Mouse (Mus musculus): ENCODE measurements around the gene Cpn1.

Cpn1 gene

DNA sequence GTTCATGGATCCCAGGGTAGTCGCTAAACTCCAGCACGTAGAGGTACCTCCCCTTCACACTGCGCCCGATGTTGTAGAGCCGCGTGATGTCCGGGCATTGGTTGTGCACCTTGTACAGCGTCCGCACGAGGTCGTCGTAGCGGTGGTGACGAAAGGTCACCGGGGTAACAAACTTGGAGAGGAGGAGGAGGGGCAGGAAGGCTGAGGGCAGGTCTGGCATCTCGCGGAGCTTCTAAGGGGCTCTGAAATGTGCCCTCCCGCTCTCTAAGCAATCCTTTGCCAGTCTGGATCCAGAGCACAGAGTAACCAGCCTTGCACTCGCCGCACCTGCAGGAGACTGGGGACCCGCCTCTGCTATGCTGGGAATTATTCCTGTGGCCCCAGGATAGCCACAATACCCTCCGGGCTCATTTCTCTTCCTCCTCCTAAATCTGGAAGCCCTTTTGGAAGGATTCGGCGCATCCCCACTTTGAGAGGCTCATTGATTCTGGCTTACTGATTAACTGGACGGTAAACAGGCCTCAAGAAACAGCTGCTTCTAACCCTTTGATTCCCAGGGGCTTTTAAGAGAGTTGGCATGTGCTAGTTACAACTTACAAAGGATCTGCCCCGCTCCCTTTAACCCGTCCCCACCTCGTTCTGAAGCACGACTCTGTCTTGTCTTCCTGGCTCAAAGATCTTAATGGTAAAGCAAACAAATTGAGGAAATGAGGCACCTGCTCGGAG is at the start of gene Cpn1:
Gene Cpn1 (minus strand): TSS at position 488 of the 726 bp plus-strand sequence.
- in situ Hi-C loops (cut with MseI, MboI): no loop called here

- in situ Hi-C loops (cut with MseI, MboI): no loop called here
Measured at GRCm38 (mm10) chr19:44033396-44033795, 47.0 kb upstream of the Cpn1 start.

DNA sequence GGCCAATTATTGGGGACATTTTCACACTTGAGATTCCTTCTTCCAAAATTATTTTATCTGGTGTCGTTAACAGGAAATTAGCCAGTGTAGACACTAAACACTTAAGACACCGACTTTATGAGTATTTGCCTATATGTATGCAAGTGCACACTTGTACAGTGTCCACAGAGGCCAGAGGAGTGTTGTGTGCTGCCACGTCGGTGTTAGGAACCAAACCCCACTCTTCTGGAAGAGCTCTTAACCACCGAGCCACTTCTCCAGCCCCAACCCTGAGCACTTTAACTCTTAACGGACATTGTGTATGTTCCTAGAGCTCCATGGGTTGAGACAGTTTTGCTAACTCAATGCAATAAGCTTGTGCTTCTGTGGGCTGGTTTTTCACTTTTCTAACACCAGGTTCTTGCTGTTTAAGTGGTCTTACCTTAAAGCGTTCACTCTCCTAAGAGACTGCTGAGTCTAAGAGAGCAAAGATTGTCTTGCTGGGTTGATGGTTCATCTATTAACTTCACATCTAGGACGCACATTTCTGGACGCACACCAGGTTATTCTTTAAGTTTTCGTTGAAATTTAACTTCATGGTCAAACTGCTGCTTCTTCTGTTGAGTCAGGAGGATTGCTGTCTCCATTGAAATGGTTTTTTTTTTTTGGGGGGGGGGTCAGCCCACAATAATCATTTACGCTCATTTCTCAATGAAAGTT is 45.8 kb upstream of the Cpn1 start:
- in situ Hi-C loops (cut with MseI, MboI): no loop called here

- in situ Hi-C loops (cut with MseI, MboI): no loop called here
Measured at GRCm38 (mm10) chr19:44030024-44030423, 43.7 kb upstream of the Cpn1 start.

DNA sequence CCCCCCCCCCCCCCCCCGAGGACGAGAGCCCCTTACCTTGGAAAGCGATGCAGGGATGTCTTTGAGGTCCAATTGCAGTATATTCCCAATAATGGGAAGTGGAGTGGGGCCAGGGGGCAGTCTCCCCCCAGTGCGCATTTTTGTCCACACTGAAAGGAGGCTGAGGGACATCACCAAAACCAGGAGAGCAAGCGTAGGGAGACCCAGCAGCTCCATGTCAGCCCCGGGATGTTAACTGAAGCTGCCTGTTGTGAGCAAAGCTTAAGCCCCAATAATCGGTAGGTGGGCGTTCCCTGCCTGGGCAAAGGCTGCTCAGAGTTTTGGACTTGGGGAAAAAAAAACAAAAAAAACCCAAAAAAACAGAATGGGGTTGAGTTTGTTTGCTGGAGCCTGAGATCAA is 42.6 kb upstream of the Cpn1 start, which contains the start of gene Cyp2c23:
Gene Cyp2c23 (minus strand): TSS at position 237 of the 400 bp plus-strand sequence.
- in situ Hi-C loops (cut with MseI, MboI): no loop called here

GRCm38 (mm10) chr19:44026956-44027530 is 40.7 kb upstream of the Cpn1 start:
- in situ Hi-C loops (cut with MseI, MboI): no loop called here

DNA sequence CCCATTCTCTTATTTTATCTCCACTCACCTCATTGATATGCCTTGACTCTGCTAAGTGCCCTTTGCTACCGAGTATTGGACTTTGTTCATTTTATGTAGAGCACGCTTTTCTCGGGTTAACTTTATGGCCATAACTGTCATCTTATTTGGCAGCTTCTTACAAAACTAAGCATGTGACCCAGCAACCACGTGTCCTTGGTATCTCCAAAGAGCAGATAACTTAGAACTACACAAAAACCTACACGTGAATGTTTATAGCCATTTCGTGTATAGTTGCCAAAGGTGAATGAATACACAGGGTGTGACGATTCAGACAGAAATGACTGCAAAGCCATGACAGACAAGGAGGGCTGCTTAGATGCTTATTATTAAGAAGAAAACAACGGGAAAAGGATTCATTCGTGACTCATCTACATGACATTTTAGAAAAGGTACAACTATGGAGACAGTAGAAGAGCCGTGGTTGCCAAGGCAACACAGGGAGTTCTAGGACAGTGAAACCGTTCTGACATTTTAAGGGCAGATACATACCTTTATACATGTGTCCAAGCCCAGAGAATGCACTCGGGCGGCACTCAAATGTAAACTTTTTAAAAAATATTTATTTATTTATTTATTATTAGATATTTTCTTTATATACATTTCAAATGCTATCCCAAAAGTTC is 38.7 kb upstream of the Cpn1 start:
- in situ Hi-C loops (cut with MseI, MboI): no loop called here

DNA sequence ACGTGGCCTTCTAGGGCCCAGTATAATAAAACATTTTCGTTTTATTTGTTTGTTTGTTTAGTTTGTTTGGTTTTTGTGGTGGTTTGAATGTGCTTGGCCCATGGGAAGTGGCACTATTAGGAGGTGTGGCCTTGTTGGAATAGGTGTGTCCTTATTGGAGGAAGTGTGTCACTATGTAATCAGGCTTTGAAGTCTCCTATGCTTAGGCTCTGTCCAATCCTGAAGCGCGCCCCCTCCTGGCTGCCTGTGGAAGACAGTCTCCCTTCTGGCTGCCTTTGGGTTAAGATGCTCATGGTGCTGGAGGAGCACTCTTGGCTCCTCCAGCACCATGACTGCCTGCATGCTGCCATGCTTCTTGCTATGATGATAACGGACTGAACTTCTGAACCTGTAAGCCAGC is 36.7 kb upstream of the Cpn1 start:
- in situ Hi-C loops (cut with MseI, MboI): no loop called here

DNA sequence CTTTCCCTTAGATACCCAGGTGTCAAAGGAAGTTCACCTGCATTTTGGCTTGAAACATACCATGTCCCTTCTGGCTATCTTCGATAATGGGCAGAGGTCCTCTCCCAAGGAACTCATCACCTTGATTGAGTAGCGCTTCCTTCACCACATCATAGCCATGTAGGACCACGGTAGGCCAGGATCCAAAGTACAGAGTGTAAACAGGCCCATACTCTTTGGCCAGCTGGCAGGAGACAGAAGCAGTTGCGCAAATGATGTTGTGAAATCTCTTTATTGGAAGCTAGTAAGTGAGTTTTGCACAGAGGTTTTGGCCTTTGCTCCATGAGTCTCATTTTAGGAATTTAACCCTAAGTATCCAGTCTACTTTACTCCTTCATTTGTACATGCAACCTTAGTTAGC is 35.1 kb upstream of the Cpn1 start:
- in situ Hi-C loops (cut with MseI, MboI): no loop called here

DNA sequence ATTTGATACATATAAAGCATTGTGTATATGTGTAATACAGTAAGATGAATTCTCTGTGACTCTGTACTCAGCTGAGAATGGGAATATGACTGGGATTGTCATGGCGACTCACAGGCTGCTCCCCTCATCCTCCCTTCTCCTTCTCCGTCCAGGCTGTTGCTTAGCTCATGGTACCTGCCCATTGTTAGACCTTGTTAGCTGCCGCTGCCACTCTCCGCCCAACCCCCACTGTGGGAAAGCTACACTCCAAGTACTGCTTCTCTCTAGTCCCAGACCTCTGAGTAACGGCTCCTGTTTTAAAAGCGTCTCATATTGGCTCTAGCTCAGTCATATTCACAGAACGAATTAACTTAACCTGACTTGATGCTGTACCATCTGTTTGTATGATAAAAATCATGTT is 33.4 kb upstream of the Cpn1 start:
- in situ Hi-C loops (cut with MseI, MboI): no loop called here

DNA sequence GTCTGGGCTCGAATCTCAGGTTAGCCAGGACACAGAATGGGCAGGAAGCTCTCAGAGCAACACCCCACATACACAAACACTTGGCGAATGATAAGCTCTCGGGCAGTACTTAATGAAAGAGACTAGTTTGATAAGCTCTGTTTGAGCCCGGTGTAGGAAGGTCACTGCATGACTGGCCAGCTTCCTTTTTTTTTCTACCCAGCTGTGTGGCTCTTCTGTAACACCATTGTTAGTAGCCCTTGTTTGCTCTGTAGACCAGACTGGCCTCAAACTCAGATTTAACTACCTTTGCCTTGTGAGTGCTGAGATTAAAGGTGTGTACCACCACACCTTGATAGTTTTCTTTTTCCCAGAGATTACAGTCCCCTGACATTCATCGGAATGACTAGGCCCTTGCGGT is 27.5 kb upstream of the Cpn1 start:
- in situ Hi-C loops (cut with MseI, MboI): no loop called here

DNA sequence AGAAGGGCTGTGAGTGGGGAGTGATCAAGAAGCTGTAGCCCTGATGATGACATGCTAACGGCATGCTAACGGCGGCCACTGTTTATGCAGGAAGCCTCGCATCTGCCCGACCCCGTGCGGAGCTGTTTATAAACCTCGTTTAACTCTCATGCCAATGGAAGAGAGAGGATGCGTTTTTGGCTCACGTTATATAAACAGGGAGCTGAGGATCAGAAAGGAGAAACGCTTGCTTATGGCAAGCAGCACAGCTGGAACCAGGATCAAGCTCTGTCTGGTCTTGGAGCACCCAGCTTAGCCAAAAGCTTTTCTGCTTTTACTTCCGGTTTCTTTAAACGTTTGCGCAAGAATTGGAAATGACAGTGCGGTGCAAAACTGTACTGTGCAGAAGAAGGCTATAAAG is 22.4 kb upstream of the Cpn1 start:
- in situ Hi-C loops (cut with MseI, MboI): no loop called here

DNA sequence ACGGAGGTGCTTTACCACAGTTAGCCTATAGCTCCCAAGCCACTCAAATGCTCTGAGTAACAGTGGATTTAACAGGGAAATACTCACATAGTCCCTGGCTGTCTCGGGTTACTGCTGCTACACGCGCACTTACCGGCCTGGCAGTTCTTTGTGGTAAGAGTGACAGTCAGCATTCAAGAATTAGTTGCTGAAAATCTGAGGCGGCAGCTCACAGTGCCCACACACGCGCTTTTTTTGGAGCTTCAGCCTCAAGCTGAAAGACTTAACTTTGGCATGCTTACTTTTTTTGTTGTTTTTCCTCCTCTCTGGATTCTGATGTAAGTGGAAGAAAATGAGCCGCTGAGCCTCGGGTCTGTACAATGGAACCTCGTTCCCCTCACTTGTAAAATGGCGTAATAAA is 20.8 kb upstream of the Cpn1 start:
- in situ Hi-C loops (cut with MseI, MboI): no loop called here

GRCm38 (mm10) chr19:44005025-44005424 is 18.7 kb upstream of the Cpn1 start:
- in situ Hi-C loops (cut with MseI, MboI): no loop called here

- in situ Hi-C loops (cut with MseI, MboI): no loop called here
Measured at GRCm38 (mm10) chr19:44004261-44004660, 17.9 kb upstream of the Cpn1 start.

DNA sequence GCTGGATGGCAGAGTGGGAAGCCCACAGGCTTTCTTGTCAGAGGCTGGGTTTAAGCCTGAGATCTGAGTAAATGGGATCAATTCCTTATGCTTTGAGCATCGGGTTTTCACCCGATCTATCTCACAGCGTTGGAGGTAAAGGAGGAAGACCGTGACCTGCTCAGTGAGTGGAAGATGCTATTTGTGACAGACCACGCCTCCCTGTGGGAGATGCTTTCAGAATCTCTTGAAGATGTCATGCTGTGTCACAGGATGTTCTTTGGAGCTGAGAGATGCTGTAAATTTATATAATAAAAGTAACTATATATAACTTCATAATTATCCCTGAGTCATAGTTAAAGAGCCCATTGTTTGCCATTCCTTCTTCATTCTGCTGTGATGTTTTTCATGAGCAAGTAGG is 14.4 kb upstream of the Cpn1 start:
- in situ Hi-C loops (cut with MseI, MboI): no loop called here

GRCm38 (mm10) chr19:44000061-44000460 is 13.7 kb upstream of the Cpn1 start:
- in situ Hi-C loops (cut with MseI, MboI): no loop called here

DNA sequence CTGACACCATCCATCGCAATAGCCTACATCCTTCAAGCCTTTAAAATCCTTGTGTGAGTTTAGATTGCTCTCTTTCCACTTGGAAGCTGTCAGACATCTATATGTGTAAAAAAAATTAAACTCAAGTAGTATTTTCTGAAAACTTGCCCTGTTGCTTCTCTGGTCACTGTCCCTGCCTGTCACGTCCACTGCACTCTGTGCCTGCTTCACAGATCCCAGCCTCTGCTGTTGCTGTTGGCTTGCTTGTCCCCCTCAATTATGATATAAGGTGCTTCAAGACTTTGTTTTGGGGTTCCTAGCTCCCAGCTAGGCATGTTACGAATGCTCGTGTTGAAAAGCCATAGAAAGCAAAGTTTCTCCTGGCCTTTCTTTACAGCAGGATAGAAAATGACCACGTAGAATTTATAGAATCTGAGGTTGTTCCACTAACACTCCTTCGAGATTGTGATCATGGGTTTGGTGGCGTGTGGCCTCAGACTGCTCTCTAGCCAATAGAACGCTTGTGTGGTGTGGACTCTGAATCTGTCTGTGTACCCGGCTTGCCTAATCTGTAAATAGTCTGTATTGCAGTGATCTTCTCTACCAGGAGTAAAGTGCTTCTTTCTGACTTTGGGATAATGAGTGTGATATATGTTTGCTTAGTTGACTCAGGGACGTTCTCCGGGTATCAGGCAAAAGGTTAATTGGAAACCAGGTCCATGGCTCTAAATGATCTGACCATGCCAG is 12.6 kb upstream of the Cpn1 start:
- in situ Hi-C loops (cut with MseI, MboI): no loop called here

- in situ Hi-C loops (cut with MseI, MboI): no loop called here
Measured at GRCm38 (mm10) chr19:43998101-43998500, 11.7 kb upstream of the Cpn1 start.

DNA sequence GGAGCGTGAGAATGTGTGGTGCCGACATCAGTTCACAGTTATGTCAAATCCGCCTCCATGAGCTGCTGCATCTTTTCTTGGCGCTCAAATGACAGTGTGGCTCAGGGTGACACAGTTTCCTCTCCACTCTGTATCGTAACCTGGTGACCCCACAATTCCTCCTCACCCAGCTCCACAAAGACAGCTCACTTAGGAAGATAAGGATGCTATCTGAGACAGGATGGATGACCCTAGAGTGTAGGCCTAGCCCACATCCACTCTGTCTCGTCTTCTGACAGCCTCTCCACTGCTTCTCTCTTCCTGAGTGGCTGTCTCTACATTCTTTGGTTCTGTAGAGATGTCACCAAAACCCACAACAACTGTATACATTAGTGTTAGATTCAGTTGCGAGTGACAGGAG is 9.1 kb upstream of the Cpn1 start:
- in situ Hi-C loops (cut with MseI, MboI): no loop called here

DNA sequence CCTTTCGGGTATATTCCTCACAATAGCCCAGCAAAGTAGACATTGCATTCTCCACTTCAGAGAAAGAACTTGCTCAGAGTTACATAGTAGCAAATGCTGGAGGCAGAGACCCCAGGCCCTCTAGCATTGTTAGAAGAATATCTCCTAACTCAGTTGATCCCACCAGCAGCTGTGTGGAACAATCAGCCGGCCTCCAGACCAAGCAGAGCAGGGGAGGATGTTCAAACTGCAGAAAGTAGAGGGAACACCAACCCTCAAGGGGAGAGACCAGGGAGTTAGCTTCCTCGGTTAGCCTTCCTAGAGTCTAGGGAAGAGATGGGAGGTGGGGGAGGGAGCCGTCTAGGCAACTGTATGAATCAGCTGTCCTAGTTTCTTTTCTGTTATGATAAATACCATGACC is 6.1 kb upstream of the Cpn1 start:
- in situ Hi-C loops (cut with MseI, MboI): no loop called here

DNA sequence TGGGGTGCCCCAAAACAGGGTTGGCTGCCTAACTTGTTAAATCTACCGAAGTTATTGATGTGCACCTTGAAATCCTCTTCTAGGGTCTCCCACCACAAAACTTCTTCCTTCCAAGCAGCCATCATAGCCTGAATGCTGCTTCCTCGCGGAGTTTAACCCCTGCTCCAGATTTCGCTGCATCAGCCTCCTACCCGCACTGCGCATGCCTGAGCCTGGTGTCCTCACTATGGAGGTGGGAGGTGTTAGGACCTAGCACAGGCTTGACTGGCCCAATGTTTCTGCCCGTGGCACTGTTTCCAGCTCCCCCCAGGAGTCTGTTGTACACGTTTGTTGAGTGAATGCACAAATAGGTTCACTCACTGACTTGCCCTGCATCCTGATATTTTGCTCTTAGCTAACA is 4.0 kb upstream of the Cpn1 start:
- in situ Hi-C loops (cut with MseI, MboI): no loop called here
